Mouse (Mus musculus): ENCODE measurements at regions not wholly inside any gene's neighbourhood (a gene's known extent, or its start where the extent isn't known, plus 50 kb on each side); places are given as distances from the start of the nearest gene placed in this dataset.

DNA sequence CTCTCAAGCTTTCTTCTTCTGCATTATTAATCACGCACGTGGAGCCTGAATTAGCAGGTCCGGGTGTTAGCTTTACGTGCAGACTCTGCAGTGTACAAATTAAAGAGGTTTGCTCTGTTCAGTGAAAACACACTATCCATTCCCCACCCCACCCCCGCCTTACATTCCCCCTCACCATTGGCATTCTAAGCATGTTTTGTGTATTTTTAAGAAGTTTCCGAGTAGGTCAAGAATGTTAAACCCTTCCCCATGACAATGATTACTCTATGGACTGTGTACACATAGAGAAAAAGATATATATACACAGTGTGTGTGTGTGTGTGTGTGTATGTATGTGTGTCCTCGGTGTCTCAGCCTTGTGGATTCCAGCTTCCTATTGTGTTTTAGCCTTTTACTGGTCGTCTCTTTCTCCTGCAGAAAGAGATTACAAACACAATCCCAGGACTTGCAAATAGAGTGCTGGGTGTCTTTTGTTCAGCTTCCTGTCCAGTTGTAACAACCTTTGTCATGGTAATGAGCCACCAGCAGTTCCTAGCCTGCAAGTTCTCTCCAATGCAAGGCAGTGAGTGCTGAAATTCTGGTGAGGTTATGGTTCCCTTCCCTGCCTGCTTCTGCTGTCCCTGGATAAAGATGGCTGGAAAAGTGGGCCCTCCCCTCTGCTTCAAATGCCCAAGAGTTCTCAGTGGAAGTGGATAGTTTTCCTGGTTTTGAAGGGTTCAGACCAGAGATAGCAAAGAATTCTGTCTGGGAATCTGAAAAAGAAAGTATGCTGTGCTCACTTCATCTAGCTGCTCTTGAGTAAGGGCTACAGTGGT is 234.1 kb downstream of the Cd83 start:
- no peak overlapping the region for H3K4me2 ChIP-seq (replicated peaks)
- H3K9me3 ChIP-seq (replicated peaks), result no peaks in the 10 kb centered on the region
- H3K36me3 ChIP-seq, result no peaks in the 10 kb centered on the region
- ATAC-seq (ENCODE audit: insufficient number of reproducible peaks, low FRiP score, low TSS enrichment, low read depth), result no peak
- H3K9ac ChIP-seq, result no peak overlapping the region
- H3K4me3 ChIP-seq (replicated peaks), result no peak overlapping the region
- no peaks in the 10 kb centered on the region for H3K27me3 ChIP-seq
- H3K4me1 ChIP-seq, result peaks cover 9% of the 10 kb centered on the region
- H3K27ac ChIP-seq (replicated peaks), result no peak overlapping the region
- 18% methylated on average over 8 of the region's 8 CpGs for WGBS

DNA sequence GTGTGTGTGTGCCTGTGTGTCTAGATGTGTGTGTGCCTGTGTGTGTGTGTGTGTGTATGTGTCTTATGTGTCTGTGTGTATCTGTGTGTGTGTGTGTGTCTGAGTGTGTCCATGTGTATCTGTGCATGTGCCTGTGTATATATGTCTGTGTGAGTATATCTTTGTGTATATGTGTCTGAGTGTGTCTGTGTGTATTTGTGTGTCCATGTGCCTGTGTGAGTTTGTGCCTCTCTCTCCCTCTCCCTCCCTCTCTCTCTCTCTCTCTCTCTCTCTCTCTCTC is 234.7 kb downstream of the Cd83 start:
- Histone ChIP-seq H3K4me1 (peaks cover 9% of the 10 kb centered on the region), H3K27ac (replicated peaks) (no peak overlapping the region), H3K27me3 (no peaks in the 10 kb centered on the region), H3K4me2 (replicated peaks) (no peak overlapping the region), H3K36me3 (no peaks in the 10 kb centered on the region), H3K4me3 (replicated peaks) (no peak overlapping the region), H3K9me3 (replicated peaks) (no peaks in the 10 kb centered on the region), H3K9ac (no peak overlapping the region)
- no peak for ATAC-seq (ENCODE audit: insufficient number of reproducible peaks, low FRiP score, low TSS enrichment, low read depth)

DNA sequence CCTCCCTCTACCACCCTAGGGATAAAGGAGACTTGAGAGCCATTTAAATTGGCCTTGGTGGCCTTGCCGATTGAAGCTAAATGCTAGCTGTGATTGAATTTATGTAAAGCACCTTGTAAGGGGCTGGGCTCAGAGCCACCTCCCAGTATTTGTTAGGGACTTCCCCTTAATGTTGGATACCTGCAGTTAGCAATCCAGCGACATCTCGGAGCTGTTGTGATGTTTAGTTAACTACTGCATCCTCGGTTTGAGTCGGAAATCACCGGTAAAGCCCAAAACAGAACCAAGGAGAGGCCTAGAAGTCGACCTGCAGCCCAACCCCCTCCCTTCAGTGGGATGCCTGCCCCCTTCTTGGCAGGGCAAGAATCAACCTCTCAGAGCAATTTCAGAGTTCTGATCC is 236.3 kb downstream of the Cd83 start:
- Histone ChIP-seq H3K9ac (no peak overlapping the region), H3K27ac (replicated peaks) (no peak overlapping the region), H3K36me3 (no peaks in the 10 kb centered on the region), H3K4me3 (replicated peaks) (no peak overlapping the region), H3K9me3 (replicated peaks) (no peaks in the 10 kb centered on the region), H3K27me3 (no peaks in the 10 kb centered on the region), H3K4me2 (replicated peaks) (no peak overlapping the region), H3K4me1 (peaks cover 9% of the 10 kb centered on the region)
- WGBS, result 35% methylated on average over 7 of the region's 7 CpGs
- no peak for ATAC-seq (ENCODE audit: insufficient number of reproducible peaks, low FRiP score, low TSS enrichment, low read depth)

DNA sequence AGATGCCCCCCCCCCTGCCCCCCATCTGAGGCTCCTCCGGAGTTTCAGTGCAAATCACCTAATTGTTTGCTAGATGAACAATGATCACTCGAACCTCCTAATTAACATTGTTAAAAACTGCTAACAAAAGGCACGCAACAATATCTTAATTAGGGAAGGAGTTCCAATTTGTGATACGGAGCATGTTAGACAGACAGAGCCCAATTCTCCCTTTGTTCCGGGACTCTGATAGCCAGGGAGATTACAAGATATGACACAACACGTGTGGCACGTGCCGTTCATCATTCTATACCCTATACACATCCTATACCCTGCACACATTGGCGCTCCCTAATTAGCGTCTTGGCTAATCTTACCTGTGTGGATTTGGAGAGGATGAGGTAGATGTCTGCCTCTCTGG is 237.5 kb downstream of the Cd83 start:
- H3K9ac ChIP-seq, result no peak overlapping the region
- no peaks in the 10 kb centered on the region for H3K36me3 ChIP-seq
- WGBS, result 70% methylated on average over 10 of the region's 10 CpGs
- H3K4me1 ChIP-seq, result peaks cover 11% of the 10 kb centered on the region
- no peaks in the 10 kb centered on the region for H3K27me3 ChIP-seq
- H3K9me3 ChIP-seq (replicated peaks), result no peaks in the 10 kb centered on the region
- no peak for ATAC-seq (ENCODE audit: insufficient number of reproducible peaks, low FRiP score, low TSS enrichment, low read depth)
- H3K27ac ChIP-seq (replicated peaks), result no peak overlapping the region
- no peak overlapping the region for H3K4me3 ChIP-seq (replicated peaks)
- no peak overlapping the region for H3K4me2 ChIP-seq (replicated peaks)

DNA sequence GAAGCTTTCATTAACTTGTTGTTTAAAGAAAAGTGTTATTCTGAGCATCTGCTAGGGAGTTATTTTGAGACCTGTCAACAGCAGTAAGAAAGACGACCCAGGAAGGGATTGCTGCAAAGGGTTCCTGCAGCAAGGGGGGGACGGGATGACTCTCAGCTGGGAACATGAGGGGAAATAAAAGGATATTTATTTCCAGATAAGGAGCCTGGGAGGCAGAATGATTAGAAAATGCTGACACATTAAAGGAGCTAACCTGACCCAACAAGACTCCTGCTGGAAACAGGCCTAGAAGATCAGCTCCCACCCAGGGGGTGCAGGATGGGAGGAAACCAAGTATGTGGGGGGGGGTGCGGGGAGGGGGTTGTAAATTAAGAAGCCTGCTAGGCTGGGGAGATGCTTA is 240.0 kb downstream of the Cd83 start:
- WGBS, result 37% methylated on average over 3 of the region's 3 CpGs
- H3K4me3 ChIP-seq (replicated peaks), result no peak overlapping the region
- H3K9ac ChIP-seq, result no peak overlapping the region
- no peak overlapping the region for H3K4me2 ChIP-seq (replicated peaks)
- no peaks in the 10 kb centered on the region for H3K36me3 ChIP-seq
- no peak for ATAC-seq (ENCODE audit: insufficient number of reproducible peaks, low FRiP score, low TSS enrichment, low read depth)
- no peaks in the 10 kb centered on the region for H3K9me3 ChIP-seq (replicated peaks)
- no peaks in the 10 kb centered on the region for H3K27me3 ChIP-seq
- H3K27ac ChIP-seq (replicated peaks), result no peak overlapping the region
- H3K4me1 ChIP-seq, result peaks cover 3% of the 10 kb centered on the region; the same call in 1 of the 2 replicates

DNA sequence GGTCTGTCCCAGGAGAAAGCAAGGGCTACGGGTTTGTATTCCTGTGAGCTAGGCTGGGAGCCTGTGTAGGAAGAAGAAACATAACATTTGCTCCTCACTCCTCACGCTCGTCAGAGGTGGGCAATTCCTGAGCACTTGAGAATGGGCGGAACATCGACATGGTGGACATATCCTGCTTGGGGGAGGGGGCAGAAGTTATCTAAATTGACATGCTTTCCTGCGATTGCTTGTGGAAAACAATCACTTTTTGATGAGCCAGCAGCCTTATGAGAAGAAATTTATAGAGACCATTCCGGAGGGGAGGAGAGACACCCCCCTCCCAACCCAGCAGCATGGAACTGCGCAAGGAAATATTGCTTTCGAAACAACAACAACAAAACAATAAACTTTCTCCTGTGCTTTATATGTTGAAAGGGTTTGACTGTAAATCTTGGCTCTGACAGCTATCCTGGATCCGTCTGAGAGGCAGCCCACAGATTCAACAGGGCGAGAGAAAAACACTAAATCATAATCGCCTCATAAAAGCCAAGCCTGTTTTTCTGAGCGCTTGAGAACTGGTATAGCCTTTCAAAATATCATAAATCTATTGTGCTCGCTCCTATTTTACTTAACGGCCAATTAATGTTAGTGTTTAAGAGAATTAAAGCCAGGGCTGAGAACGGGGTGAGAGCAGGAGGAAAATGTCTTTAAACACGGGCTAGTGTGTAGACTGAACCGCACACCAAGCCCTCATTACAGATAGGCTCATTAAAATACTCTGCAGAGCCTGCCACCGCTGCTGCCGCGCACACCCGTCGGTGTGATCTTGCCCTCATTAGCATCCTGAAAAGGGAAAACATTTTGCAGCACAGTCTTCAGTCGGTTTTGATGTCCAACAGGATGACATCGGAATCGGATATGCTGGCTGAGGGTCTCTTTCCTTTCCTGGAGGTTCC is 242.0 kb downstream of the Cd83 start:
- Histone ChIP-seq H3K9me3 (replicated peaks) (no peaks in the 10 kb centered on the region), H3K27ac (replicated peaks) (no peak overlapping the region), H3K4me1 (peaks cover 3% of the 10 kb centered on the region; the same call in 1 of the 2 replicates), H3K9ac (no peak overlapping the region), H3K4me3 (replicated peaks) (no peak overlapping the region), H3K27me3 (no peaks in the 10 kb centered on the region), H3K4me2 (replicated peaks) (no peak overlapping the region), H3K36me3 (no peaks in the 10 kb centered on the region)
- WGBS, result 64% methylated on average over 26 of the region's 26 CpGs
- ATAC-seq (ENCODE audit: insufficient number of reproducible peaks, low FRiP score, low TSS enrichment, low read depth), result no peak

DNA sequence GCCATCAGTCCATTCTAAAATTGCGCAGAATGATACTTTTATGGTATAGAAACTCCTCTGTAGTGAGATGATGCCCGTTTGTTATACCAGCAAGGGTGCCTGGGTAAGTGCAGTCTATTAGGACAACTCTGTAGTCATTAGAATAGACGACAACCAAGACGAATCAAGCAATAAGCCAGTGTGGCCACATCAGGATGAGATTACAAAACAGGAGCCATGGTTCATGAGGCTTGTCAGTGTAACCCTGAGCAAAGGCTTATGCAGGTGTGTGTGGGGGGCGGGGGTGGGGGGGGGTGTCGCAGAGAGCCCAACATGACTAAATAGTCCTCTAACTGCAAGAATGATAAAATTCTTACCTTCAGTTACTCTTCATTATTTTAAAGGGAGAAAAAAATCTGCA is 243.5 kb downstream of the Cd83 start:
- Histone ChIP-seq H3K36me3 (no peaks in the 10 kb centered on the region), H3K9me3 (replicated peaks) (no peaks in the 10 kb centered on the region), H3K27ac (replicated peaks) (no peak overlapping the region), H3K27me3 (no peaks in the 10 kb centered on the region), H3K4me1 (peaks cover 3% of the 10 kb centered on the region; the same call in 1 of the 2 replicates), H3K9ac (no peak overlapping the region), H3K4me3 (replicated peaks) (no peak overlapping the region), H3K4me2 (replicated peaks) (no peak overlapping the region)
- ATAC-seq (ENCODE audit: insufficient number of reproducible peaks, low FRiP score, low TSS enrichment, low read depth), result no peak
- 82% methylated on average over 6 of the region's 6 CpGs for WGBS

DNA sequence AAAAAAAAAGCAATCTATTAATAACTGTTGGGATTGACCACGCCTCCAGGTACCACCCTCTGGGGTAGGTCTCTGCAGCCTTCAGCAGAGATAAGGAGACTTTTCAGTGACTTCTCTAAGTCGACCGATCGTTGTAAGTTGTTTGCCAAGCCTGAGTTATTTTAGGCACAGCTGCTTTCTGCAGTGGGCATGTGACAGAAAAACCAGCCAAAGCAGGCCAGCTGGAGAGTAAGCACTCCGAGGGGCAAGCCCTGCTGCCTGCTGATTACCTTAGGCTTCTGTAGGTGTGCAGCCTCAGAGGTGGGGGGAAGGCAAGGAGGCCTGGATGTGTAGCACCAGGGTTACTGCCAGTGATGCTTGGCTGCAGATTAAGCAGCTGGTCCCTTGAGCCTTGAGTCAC is 246.0 kb downstream of the Cd83 start:
- Histone ChIP-seq H3K4me1 (peaks cover 3% of the 10 kb centered on the region; the same call in 1 of the 2 replicates), H3K27ac (replicated peaks) (no peak overlapping the region), H3K27me3 (no peaks in the 10 kb centered on the region), H3K9me3 (replicated peaks) (no peaks in the 10 kb centered on the region), H3K36me3 (no peaks in the 10 kb centered on the region), H3K4me3 (replicated peaks) (no peak overlapping the region), H3K9ac (no peak overlapping the region), H3K4me2 (replicated peaks) (no peak overlapping the region)
- no peak for ATAC-seq (ENCODE audit: insufficient number of reproducible peaks, low FRiP score, low TSS enrichment, low read depth)
- WGBS, result 60% methylated on average over 5 of the region's 5 CpGs

DNA sequence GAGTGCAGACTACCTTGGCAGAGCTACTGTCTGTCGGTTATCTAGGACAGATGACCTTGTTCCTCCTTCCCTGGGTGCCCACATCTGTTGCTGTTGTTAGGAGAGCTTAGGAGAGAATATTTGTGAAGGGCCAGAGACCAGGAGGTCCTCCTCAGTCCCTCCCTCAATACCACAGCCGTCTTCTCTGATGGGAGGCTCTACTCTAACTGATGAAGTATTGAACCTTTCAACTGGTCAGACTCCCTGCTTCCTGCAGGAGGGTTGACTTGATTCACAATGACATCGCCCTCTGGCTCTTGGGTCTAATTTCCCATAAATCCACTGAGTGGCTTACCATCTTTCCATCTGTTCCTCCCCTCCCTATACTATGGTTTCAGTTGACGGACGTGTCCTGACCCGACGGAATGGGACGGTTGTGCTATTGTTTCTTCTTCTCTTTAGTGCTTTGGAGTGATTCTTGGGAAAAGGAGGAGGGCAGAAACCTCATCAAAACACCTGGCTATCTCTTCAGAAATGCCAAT is 253.3 kb downstream of the Cd83 start:
- Histone ChIP-seq H3K36me3 (no peaks in the 10 kb centered on the region), H3K27me3 (no peaks in the 10 kb centered on the region), H3K4me2 (replicated peaks) (no peak overlapping the region), H3K4me3 (replicated peaks) (no peak overlapping the region), H3K4me1 (no peaks in the 10 kb centered on the region), H3K9me3 (replicated peaks) (no peaks in the 10 kb centered on the region), H3K9ac (no peak overlapping the region), H3K27ac (replicated peaks) (no peak overlapping the region)
- ATAC-seq (ENCODE audit: insufficient number of reproducible peaks, low FRiP score, low TSS enrichment, low read depth), result no peak
- 75% methylated on average over 8 of the region's 8 CpGs for WGBS

DNA sequence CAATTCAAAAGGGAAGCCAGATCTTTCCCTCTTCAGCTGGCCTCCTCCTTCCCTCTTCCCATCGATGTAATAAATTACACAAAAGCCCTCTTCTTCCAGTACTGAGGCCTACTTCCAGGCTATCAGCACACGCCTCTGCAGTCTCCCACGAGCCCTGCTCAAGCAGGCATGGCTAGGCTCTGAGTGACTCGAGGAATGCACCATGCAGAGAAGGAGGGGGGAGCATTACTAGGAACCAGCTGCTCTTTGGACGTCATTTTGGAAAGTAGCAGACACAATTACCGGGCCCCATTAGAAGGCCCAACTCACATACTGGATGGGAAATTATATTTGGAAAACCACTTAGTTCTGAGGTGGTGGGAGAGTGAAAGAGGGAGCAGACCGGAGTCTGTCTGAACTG is 253.7 kb downstream of the Cd83 start:
- no peak overlapping the region for H3K27ac ChIP-seq (replicated peaks)
- H3K27me3 ChIP-seq, result no peaks in the 10 kb centered on the region
- no peaks in the 10 kb centered on the region for H3K36me3 ChIP-seq
- peaks cover 4% of the 10 kb centered on the region; the same call in 1 of the 2 replicates for H3K4me1 ChIP-seq
- no peak overlapping the region for H3K4me3 ChIP-seq (replicated peaks)
- 37% methylated on average over 7 of the region's 7 CpGs for WGBS
- H3K9me3 ChIP-seq (replicated peaks), result no peaks in the 10 kb centered on the region
- H3K9ac ChIP-seq, result no peak overlapping the region
- ATAC-seq (ENCODE audit: insufficient number of reproducible peaks, low FRiP score, low TSS enrichment, low read depth), result peak; percentile 43; the same call in 1 of the 2 replicates
- no peak overlapping the region for H3K4me2 ChIP-seq (replicated peaks)

DNA sequence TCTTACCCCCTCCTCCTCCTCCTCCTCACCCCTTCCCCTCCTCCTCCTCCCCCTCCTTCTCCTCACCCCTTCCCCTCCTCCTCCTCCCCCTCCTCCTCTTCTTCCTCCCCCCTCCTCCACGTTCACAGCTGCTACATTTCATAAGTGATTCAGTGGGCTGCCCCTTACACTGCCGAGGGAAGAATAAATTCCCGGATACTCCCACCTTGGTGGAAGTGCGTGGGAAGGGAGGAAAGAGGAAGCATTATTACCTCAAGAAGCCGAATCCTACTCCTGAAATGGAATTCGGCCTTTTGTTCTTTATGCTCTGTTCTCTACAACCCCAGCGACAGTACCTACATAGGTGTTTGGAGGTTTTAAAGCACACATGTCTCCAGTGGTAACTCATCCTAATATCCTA is 256.1 kb downstream of the Cd83 start:
- 66% methylated on average over 7 of the region's 7 CpGs for WGBS
- no peak for ATAC-seq (ENCODE audit: insufficient number of reproducible peaks, low FRiP score, low TSS enrichment, low read depth)
- peaks cover 7% of the 10 kb centered on the region; the same call in 1 of the 2 replicates for H3K4me1 ChIP-seq

More for the DNA sequence above, 256.1 kb downstream of the Cd83 start:
- Histone ChIP-seq H3K9me3 (replicated peaks) (no peaks in the 10 kb centered on the region), H3K4me3 (replicated peaks) (no peak overlapping the region), H3K36me3 (no peaks in the 10 kb centered on the region), H3K4me2 (replicated peaks) (no peak overlapping the region), H3K9ac (no peak overlapping the region), H3K27ac (replicated peaks) (no peak overlapping the region), H3K27me3 (no peaks in the 10 kb centered on the region)

Data from embryonic facial prominence, embryonic 15.5 days (tissue).